Mouse (Mus musculus) embryo, embryonic 10.5 days (tissue): ENCODE data around the gene Zfp740.

Source experiments
- DNase-seq: peaks from one replicate; pipeline ENCODE4 v3.0.0-alpha.2; 2015; ENCODE audit warnings: low spot score

Gene Zfp740

GRCm38 (mm10) chr15:102248812-102249191 is 45.8 kb downstream of the Zfp740 start:
- DNase-seq: peak; percentile 73

- DNase-seq: peak; percentile 68
These were observed 46.2 kb downstream of the Zfp740 start for GRCm38 (mm10) chr15:102249251-102249691.

- no peak for DNase-seq
These were observed 46.9 kb downstream of the Zfp740 start for GRCm38 (mm10) chr15:102249967-102250366.

GRCm38 (mm10) chr15:102250521-102250920 is 47.5 kb downstream of the Zfp740 start:
- no peak for DNase-seq

GRCm38 (mm10) chr15:102255547-102256255 is 52.7 kb downstream of the Zfp740 start:
- DNase-seq: no peak

GRCm38 (mm10) chr15:102256431-102257201 is 53.6 kb downstream of the Zfp740 start:
- DNase-seq: no peak

- DNase-seq: peak; percentile 56
These were observed 54.4 kb downstream of the Zfp740 start, which contains the start of gene Rarg for GRCm38 (mm10) chr15:102257202-102258075. Gene Rarg, minus strand, starts transcription at chr15:102257517.

- DNase-seq: peak; percentile 73
These were observed 55.0 kb downstream of the Zfp740 start for GRCm38 (mm10) chr15:102258076-102258470.

GRCm38 (mm10) chr15:102258581-102259253 is 55.7 kb downstream of the Zfp740 start:
- peak; percentile 40 for DNase-seq

- DNase-seq: no peak
These were observed 59.5 kb downstream of the Zfp740 start for GRCm38 (mm10) chr15:102262582-102262981.

GRCm38 (mm10) chr15:102263037-102263436 is 60.0 kb downstream of the Zfp740 start:
- DNase-seq: no peak
